Mouse (Mus musculus): ENCODE data around the gene Ahcyl2.

The Ahcyl2 gene

DNA sequence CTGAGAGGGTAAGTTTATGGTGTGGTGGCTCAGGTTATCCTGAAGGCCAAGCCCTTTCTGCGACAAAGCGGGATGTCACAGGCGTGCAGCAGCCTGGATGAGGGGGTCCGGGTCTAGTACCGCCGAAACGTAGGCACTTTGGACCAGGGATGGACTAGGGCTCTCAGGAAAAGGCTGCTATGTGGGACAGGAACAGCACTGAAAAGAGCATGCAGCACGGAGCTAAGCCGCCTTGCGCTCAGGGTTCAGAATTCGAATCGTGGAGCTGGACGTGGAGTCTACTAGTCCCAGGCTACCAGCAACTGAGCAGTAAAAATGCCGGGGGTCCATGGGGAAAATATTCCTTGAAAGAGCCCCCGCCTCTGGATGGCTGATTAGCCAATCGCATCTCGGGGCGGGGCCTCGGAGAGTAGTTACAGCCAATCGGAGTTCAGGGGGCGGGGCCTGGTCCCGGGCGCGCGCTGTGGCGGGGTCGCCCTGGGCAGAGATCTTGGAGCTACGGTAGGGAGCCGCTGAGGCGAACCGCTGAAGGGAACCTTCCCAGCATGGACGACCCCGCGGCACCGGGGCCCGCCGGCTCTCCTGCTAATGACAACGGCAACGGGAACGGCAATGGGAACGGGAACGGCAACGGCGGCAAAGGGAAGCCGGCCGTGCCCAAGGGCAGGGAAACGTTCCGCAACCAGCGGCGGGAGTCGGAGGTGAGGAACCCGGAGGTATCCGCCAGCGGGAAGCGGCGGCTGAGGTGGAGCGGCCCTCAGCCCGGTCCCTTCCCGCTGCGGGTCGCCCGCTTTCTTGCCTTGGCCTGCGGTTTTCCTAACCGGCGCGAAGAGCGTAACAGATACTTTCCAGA is 148.9 kb downstream of the Ahcyl2 start, which contains the start of gene Strip2:
Gene Strip2, plus strand, starts transcription at position 483 of the 853 bp plus-strand sequence.
- DNase-seq: peak; percentile 84

DNA sequence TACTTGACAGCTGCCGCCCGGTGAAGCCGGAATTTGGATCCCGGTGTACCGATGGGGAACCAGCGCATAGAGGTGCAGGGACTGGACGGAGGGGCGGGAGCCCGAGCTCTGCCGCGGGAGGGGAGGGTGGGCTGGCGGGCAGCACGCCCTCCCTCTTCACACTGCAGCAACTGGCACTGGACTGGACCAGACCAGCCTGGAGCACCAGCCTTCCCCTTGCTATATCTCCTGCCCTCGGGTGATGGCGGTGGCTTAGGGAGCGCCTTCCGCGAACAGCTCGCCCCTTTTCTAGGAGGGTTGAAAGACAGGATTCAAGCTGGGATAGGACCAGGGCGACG is 149.5 kb downstream of the Ahcyl2 start:
- no peak for DNase-seq

DNA sequence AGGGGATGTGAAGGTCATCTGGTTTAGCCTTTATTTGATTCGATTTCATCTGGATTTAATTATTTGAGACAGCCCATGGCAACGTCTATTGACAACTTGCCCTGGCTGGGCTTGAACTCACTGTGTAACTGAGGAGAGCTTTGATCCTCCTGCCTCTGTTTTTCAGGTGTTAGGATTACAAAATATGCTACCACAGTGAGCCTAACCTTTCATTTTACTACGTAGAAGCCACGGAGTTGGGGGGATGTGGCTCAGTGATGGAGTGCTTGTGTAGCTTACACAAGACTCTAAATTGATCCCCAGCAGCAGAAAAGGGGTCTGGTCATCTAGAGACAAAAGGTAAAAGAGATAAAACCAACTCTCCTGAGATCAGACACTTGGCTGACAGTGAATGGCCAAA is 150.1 kb downstream of the Ahcyl2 start:
- peak; percentile 6 to 14 for DNase-seq

DNA sequence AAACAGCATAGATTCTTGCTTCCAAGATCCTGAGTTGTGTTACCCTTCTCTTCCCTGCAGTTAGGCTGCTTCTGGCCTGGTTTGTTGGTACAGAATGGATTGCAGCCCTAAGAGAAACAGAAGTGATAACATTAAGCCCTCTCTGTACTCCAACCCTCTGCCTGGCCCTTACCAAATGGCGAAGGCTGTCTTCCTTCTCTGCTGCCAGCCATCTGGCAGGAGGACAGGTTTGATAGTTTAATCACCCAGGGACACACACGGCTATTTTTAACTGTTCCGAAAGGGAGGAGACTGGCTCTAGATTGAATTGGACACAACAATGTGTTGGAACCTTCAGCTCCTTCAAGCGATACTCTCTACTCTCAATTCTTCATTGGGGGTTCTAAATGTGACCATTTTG is 155.7 kb downstream of the Ahcyl2 start:
- DNase-seq: no peak

GRCm38 (mm10) chr6:29925594-29926219 is 157.9 kb downstream of the Ahcyl2 start:
- no peak for DNase-seq

GRCm38 (mm10) chr6:29930087-29930486 is 162.3 kb downstream of the Ahcyl2 start:
- DNase-seq: no peak

GRCm38 (mm10) chr6:29930665-29931064 is 162.9 kb downstream of the Ahcyl2 start:
- no peak for DNase-seq

- no peak for DNase-seq
Observed at GRCm38 (mm10) chr6:29931181-29931580, 163.4 kb downstream of the Ahcyl2 start.

GRCm38 (mm10) chr6:29935741-29936140 is 167.9 kb downstream of the Ahcyl2 start:
- DNase-seq: no peak

- no peak for DNase-seq
Observed at GRCm38 (mm10) chr6:29940428-29940827, 172.6 kb downstream of the Ahcyl2 start.

- DNase-seq: no peak
Observed at GRCm38 (mm10) chr6:29941036-29941435, 173.2 kb downstream of the Ahcyl2 start.

- no peak for DNase-seq
Observed at GRCm38 (mm10) chr6:29944465-29944864, 176.7 kb downstream of the Ahcyl2 start.

- no peak for DNase-seq
Observed at GRCm38 (mm10) chr6:29946568-29946967, 178.8 kb downstream of the Ahcyl2 start.

- no peak for DNase-seq
Observed at GRCm38 (mm10) chr6:29947823-29948222, 180.0 kb downstream of the Ahcyl2 start.

DNA sequence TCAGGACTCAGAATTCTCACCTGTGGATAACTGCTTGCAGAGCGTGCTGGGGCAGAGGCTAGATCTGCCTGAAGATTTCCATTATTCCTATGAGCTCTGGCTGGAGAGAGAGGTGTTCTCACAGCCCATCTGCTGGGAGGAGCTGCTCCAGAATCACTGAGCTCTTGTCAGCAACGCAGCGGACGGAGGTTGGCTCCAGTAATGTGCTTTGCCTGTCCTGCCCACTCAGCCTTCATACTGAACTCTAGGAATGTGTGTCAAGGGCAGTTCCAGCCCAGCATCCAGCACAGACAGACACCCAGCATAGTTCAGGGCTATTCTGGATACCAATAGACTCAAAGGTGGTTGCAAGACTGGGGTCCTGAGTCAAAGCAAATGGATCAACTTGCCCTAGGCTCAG is 188.9 kb downstream of the Ahcyl2 start:
- DNase-seq: no peak

- no peak for DNase-seq
Observed at GRCm38 (mm10) chr6:29958669-29959068, 190.9 kb downstream of the Ahcyl2 start.

- no peak for DNase-seq
Observed at GRCm38 (mm10) chr6:29961081-29961480, 193.3 kb downstream of the Ahcyl2 start.

Measured in B cell, adult 2 months (primary cell).